Mouse (Mus musculus) erythroid progenitor cell, adult 5-6 weeks (primary cell): ENCODE data around the gene Zbtb8os. TPM values are rescaled to one million over a fixed set of nuclear protein-coding genes. Genes with fewer than 3 reads are reported as not detected.

Experiments used
- ATAC-seq: replicated peaks from 2 replicates; pipeline ENCODE4 v1.8.0; 2016; ENCODE audit warnings: moderate number of reproducible peaks, mild to moderate bottlenecking, moderate TSS enrichment, inconsistent platforms; ENCODE audit not compliant: poor library complexity, low FRiP score, severe bottlenecking
- total RNA-seq, 2 experiments: library from RNA; stranded (forward) in 1 of 2; stranded (reverse) in 1 of 2; fragments of 150-400 nt in 1 of 2; fragments of 186-747, 209-891 nt in 1 of 2; gene quantifications; 2 replicates each; pipeline versions ENCODE4 v1.2.3 to v1.2.4; 2015 to 2017; ENCODE audit warnings: low replicate concordance in 2 of 2

The Zbtb8os gene
- total RNA-seq, 2 experiments from 2014 or later = 16.3 to 16.8 TPM

DNA sequence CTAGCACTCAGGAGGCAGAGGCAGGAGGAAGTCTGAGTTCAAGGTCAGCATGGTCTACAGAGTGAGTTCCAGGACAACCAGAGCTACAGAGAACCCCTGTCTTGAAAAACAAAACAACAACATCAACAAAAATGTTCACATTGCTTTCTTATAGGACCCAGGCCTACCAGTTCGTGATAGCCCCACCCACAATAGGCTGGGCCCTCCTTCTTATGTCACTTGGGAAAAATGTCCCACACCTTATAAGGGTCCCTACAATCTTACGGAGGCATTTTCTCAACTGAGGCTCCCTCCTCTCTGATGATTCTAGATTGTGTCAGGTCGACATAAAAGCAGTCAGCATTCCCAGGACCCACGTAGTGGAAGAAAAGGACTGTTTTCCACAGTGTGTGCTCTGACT, 64.3 kb downstream of the Zbtb8os start:
- no peak for ATAC-seq

Other genes with a start within 250 kb of the Zbtb8os start
- gene Tmem54, start 230.1 kb upstream of the Zbtb8os start, total RNA-seq (2015; ENCODE audit: low replicate concordance) = not detected in 2 replicates
- not detected in 2 replicates for gene Tmem54, start 230.1 kb upstream of the Zbtb8os start, total RNA-seq (2017; ENCODE audit: low replicate concordance)
- not detected in 2 replicates for gene Hpca, start 213.7 kb upstream of the Zbtb8os start, total RNA-seq (2015; ENCODE audit: low replicate concordance)
- gene Hpca, start 213.7 kb upstream of the Zbtb8os start, total RNA-seq (2017; ENCODE audit: low replicate concordance) = not detected in 2 replicates
- 0.72 TPM in 1 of 2 replicates, not detected in the other for gene Fndc5, start 198.7 kb upstream of the Zbtb8os start, total RNA-seq (2015; ENCODE audit: low replicate concordance)
- gene Fndc5, start 198.7 kb upstream of the Zbtb8os start, total RNA-seq (2017; ENCODE audit: low replicate concordance) = 0.38 and 0.39 TPM in 2 replicates
- 6.8 and 29.8 TPM in 2 replicates for gene S100pbp, start 146.0 kb upstream of the Zbtb8os start, total RNA-seq (2015; ENCODE audit: low replicate concordance)
- gene S100pbp, start 146.0 kb upstream of the Zbtb8os start, total RNA-seq (2017; ENCODE audit: low replicate concordance) = 8.1 and 11.6 TPM in 2 replicates
- gene Yars, start 145.9 kb upstream of the Zbtb8os start, total RNA-seq (2015; ENCODE audit: low replicate concordance) = 21.0 and 29.9 TPM in 2 replicates
- 25.3 and 61.2 TPM in 2 replicates for gene Yars, start 145.9 kb upstream of the Zbtb8os start, total RNA-seq (2017; ENCODE audit: low replicate concordance)
- gene C77080, start 74.3 kb upstream of the Zbtb8os start, total RNA-seq (2015; ENCODE audit: low replicate concordance) = not detected in 2 replicates
- gene C77080, start 74.3 kb upstream of the Zbtb8os start, total RNA-seq (2017; ENCODE audit: low replicate concordance) = not detected in 2 replicates
- not detected in 2 replicates for gene Sync, start 48.1 kb upstream of the Zbtb8os start, total RNA-seq (2015; ENCODE audit: low replicate concordance)
- not detected in 2 replicates for gene Sync, start 48.1 kb upstream of the Zbtb8os start, total RNA-seq (2017; ENCODE audit: low replicate concordance)
- gene Rbbp4, start 325 bp upstream of the Zbtb8os start, total RNA-seq (2015; ENCODE audit: low replicate concordance) = 177 and 270 TPM in 2 replicates
- gene Rbbp4, start 325 bp upstream of the Zbtb8os start, total RNA-seq (2017; ENCODE audit: low replicate concordance) = 159 and 296 TPM in 2 replicates
- 1.7 and 6.1 TPM in 2 replicates for gene Zbtb8a, start 42.4 kb downstream of the Zbtb8os start, total RNA-seq (2015; ENCODE audit: low replicate concordance)
- 0.98 and 4.6 TPM in 2 replicates for gene Zbtb8a, start 42.4 kb downstream of the Zbtb8os start, total RNA-seq (2017; ENCODE audit: low replicate concordance)
- not detected in 2 replicates for gene Zbtb8b, start 105.2 kb downstream of the Zbtb8os start, total RNA-seq (2015; ENCODE audit: low replicate concordance)
- not detected in 2 replicates for gene Zbtb8b, start 105.2 kb downstream of the Zbtb8os start, total RNA-seq (2017; ENCODE audit: low replicate concordance)
- gene Bsdc1, start 125.9 kb downstream of the Zbtb8os start, total RNA-seq (2015; ENCODE audit: low replicate concordance) = 127 and 193 TPM in 2 replicates
- gene Bsdc1, start 125.9 kb downstream of the Zbtb8os start, total RNA-seq (2017; ENCODE audit: low replicate concordance) = 200 and 208 TPM in 2 replicates
- gene Tssk3, start 155.3 kb downstream of the Zbtb8os start, total RNA-seq (2015; ENCODE audit: low replicate concordance) = not detected in 2 replicates
- gene Tssk3, start 155.3 kb downstream of the Zbtb8os start, total RNA-seq (2017; ENCODE audit: low replicate concordance) = not detected in 2 replicates
- 7.5 TPM in 1 of 2 replicates, not detected in the other for gene Fam229a, start 155.5 kb downstream of the Zbtb8os start, total RNA-seq (2015; ENCODE audit: low replicate concordance)
- not detected in 2 replicates for gene Fam229a, start 155.5 kb downstream of the Zbtb8os start, total RNA-seq (2017; ENCODE audit: low replicate concordance)
- gene Marcksl1, start 177.9 kb downstream of the Zbtb8os start, total RNA-seq (2015; ENCODE audit: low replicate concordance) = 13.8 and 16.9 TPM in 2 replicates
- 4.4 and 10.6 TPM in 2 replicates for gene Marcksl1, start 177.9 kb downstream of the Zbtb8os start, total RNA-seq (2017; ENCODE audit: low replicate concordance)
- 100 and 125 TPM in 2 replicates for gene Hdac1, start 207.0 kb downstream of the Zbtb8os start, total RNA-seq (2015; ENCODE audit: low replicate concordance)
- 102 and 111 TPM in 2 replicates for gene Hdac1, start 207.0 kb downstream of the Zbtb8os start, total RNA-seq (2017; ENCODE audit: low replicate concordance)
- gene Lck, start 237.9 kb downstream of the Zbtb8os start, total RNA-seq (2015; ENCODE audit: low replicate concordance) = 8.0 and 23.1 TPM in 2 replicates
- 8.5 and 10.1 TPM in 2 replicates for gene Lck, start 237.9 kb downstream of the Zbtb8os start, total RNA-seq (2017; ENCODE audit: low replicate concordance)
- gene Fam167b, start 242.9 kb downstream of the Zbtb8os start, total RNA-seq (2015; ENCODE audit: low replicate concordance) = not detected in 2 replicates
- gene Fam167b, start 242.9 kb downstream of the Zbtb8os start, total RNA-seq (2017; ENCODE audit: low replicate concordance) = not detected in 2 replicates